Mouse (Mus musculus) forebrain, embryonic 15.5 days (tissue): ENCODE data around the gene Gm37240. TPM values are rescaled to one million over a fixed set of nuclear protein-coding genes. Genes with fewer than 3 reads are reported as not detected.
"Not testable (repeated sequence)": the region's sequence is repeated elsewhere in the genome, so short reads cannot be mapped to it uniquely, and the experiment has no call there.

Experiments used
- ATAC-seq: fragments of 200-750 bp; cut with Nextera tagmentation; replicated peaks from 2 replicates; pipeline ENCODE4 v1.8.0; 2017; ENCODE audit warnings: mild to moderate bottlenecking, moderate TSS enrichment, moderate library complexity
- H3K27ac ChIP-seq: fragments of 300-500 bp; sonication (generic); replicated peaks from 2 replicates; pipeline ENCODE4 v1.5.1; 2015; ENCODE audit warnings: mild to moderate bottlenecking, inconsistent platforms
- H3K27me3 ChIP-seq: fragments of 300-500 bp; sonication (generic); 2 replicates; pipeline ENCODE4 v1.6.1; 2015; ENCODE audit warnings: inconsistent platforms
- H3K36me3 ChIP-seq: fragments of 300-500 bp; sonication (generic); 2 replicates; pipeline ENCODE4 v1.6.1; 2015; ENCODE audit warnings: mild to moderate bottlenecking, inconsistent platforms
- H3K4me1 ChIP-seq: fragments of 300-500 bp; sonication (generic); 2 replicates; pipeline ENCODE4 v1.6.1; 2015; ENCODE audit warnings: inconsistent platforms
- H3K4me2 ChIP-seq: fragments of 300-500 bp; sonication (generic); replicated peaks from 2 replicates; pipeline ENCODE4 v1.6.1; 2015; ENCODE audit warnings: mild to moderate bottlenecking, inconsistent platforms
- H3K4me3 ChIP-seq: fragments of 300-500 bp; sonication (generic); 2 replicates; pipeline ENCODE4 v1.5.1; 2015; ENCODE audit warnings: mild to moderate bottlenecking, inconsistent platforms
- H3K9ac ChIP-seq: fragments of 300-500 bp; sonication (generic); replicated peaks from 2 replicates; pipeline ENCODE4 v1.6.1; 2015; ENCODE audit warnings: mild to moderate bottlenecking, inconsistent platforms
- H3K9me3 ChIP-seq: fragments of 300-500 bp; sonication (generic); 2 replicates; pipeline ENCODE4 v1.6.1; 2016; ENCODE audit warnings: inconsistent platforms
- WGBS: fragments of 180-500 bp; shearing (Covaris S2); methylation state at CpG from one replicate; pipeline ENCODE4 v1.1.7; 2015; ENCODE audit warnings: mixed read lengths; 5-methylcytosine and 5-hydroxymethylcytosine counted together
- polyA plus RNA-seq: library from polyadenylated mRNA; unstranded; fragments of >200 nt; fragmentation: Nextera tagmentation; extraction: Ambion mirVana; gene quantifications from 2 replicates; pipeline ENCODE4 v1.2.1, GENCODE M21; 2015

Gm37240 gene
- polyA plus RNA-seq, 1 experiment from 2014 or later, result 2.2 TPM

DNA sequence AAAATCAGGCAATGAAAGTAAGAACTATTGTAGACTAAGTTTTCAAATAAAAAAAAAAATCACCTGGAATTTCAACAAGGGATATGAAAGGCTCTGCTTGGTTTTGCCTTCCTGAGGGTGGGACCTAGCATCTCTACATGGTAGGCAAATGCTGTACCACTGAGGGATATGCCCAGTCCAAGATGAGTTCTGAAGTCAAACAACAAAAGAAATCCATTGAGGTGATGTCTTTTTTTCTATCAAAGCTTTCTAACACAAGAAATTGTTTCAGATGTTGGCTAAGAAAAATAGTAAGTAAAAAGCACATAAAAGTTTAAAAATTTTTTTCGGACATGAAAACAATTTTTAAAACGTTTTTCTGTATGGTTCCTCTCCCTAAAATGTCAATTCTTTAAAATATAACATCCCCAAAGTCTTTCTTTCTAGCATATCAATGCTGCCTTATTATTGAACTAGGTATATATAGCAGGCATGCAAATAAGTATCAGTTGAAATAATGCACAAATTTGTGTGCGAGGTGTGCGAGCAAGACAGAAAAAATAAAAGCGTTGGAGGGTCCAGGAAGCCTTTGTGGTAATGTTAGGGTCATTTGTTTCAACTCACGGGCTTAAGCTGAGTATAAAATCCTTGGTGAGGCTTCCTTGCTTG lies 314.0 kb downstream of the Gm37240 start:
- Histone ChIP-seq H3K27ac (peak overlapping the region; percentile 68), H3K9ac (peak overlapping the region; percentile 40), H3K36me3 (no peaks in the 10 kb centered on the region), H3K4me3 (peak overlapping the region; percentile 59), H3K4me1 (peaks cover 6% of the 10 kb centered on the region), H3K9me3 (no peaks in the 10 kb centered on the region), H3K27me3 (no peaks in the 10 kb centered on the region), H3K4me2 (peak overlapping the region; percentile 49)
- 21% methylated on average over 6 of the region's 6 CpGs for WGBS
- ATAC-seq, result no peak

DNA sequence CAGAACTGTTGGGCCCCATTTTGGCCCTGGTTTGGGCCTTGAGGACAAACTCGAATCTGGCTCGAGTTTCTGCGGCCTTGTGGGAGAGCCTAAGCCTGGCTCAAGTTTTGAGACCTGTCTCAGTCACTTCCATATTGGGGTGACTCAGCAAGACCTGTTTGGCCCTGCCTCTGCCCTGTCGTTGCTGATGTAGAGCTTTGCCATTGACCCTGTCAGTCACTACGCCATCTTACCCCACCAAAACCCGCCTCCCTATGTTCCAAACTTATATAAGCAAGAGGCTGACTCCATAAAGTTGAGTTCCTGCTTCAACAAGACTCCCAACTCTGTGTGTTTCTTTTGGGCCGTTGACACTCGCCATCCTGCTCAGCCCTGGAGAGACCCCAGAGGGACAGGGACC lies 314.8 kb downstream of the Gm37240 start:
- WGBS, result 94% methylated on average over 8 of the region's 8 CpGs
- not testable (repeated sequence) for H3K9me3 ChIP-seq, H3K36me3 ChIP-seq, H3K27me3 ChIP-seq, H3K9ac ChIP-seq, H3K27ac ChIP-seq, ATAC-seq, H3K4me1 ChIP-seq, H3K4me3 ChIP-seq, H3K4me2 ChIP-seq

DNA sequence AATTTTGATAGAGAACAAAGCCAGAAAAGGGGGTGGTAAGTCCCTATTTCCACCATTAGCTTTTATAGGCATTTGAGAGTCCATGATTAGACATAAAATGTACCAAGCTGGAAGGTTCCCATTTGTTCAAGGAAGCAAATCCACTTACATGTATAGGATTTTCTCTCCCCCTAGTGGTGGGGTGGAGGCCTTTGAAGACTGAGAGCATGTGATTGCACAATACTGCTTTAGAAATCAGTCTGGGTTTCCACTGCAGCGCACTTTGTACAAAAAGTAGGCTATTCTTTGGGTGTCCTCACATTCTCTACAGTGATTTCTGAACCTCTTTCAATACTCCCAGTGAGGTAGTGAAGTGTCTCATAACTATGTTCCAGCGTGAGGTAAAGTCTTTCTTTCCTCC lies 316.0 kb downstream of the Gm37240 start:
- WGBS, result 59% methylated on average over 2 of the region's 2 CpGs
- Histone ChIP-seq H3K9ac (no peak overlapping the region), H3K27ac (no peak overlapping the region), H3K4me1 (peaks cover 6% of the 10 kb centered on the region), H3K27me3 (no peaks in the 10 kb centered on the region), H3K4me2 (no peak overlapping the region), H3K36me3 (no peaks in the 10 kb centered on the region), H3K9me3 (no peaks in the 10 kb centered on the region), H3K4me3 (no peak overlapping the region)
- no peak for ATAC-seq

DNA sequence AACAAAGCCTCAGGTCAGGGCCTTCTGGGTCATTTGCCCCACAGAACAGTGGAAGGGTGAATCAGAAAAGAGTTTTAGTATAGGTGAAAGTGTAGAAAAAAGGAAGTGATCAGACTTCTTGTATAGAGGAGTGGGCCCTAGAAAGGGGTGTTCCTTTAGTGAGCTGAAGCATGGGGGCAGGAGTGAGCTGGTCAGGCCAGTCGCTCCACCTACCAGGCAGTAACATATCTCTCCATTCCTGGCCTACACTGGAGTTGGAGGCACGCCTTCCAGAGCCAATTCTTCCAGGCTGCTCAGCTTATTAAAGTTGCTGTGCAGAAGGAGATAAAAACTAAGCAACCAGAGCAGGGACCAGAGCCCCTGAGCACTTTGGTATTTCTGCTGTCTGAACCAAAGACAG lies 322.7 kb downstream of the Gm37240 start:
- H3K9me3 ChIP-seq, result no peaks in the 10 kb centered on the region
- H3K36me3 ChIP-seq, result no peaks in the 10 kb centered on the region
- no peak for ATAC-seq
- no peak overlapping the region for H3K4me2 ChIP-seq
- no peaks in the 10 kb centered on the region for H3K4me1 ChIP-seq
- H3K4me3 ChIP-seq, result no peak overlapping the region
- no peak overlapping the region for H3K27ac ChIP-seq
- no peak overlapping the region for H3K9ac ChIP-seq
- no peaks in the 10 kb centered on the region for H3K27me3 ChIP-seq
- 70% methylated on average over 2 of the region's 2 CpGs for WGBS

DNA sequence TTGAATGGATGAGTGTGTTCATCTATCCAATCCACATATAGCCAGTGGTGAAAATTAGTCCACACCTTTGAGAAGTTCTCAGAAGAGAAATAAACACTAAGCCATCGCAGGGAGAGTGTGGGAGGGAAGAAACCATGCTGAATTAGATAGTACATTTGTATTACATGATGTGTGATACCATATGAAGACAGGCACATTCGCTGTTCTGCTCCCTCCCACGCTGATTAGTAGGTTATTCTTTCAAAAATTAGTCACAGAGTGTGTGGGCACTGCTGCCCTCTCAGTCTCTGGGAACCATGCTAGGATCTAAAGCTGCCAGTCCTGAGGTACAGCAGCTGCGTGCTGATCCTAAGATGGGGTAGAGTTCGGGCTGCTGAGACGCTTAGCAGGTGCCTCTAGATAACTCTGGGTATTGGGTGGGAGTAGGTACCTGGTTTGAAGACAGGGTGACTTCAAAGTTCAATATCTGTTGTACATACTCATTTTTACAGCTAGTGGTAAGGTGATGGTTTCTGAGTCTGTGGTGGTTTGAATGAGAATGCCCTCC lies 333.5 kb downstream of the Gm37240 start:
- no peak for ATAC-seq
- Histone ChIP-seq H3K9ac (no peak overlapping the region), H3K4me1 (no peaks in the 10 kb centered on the region), H3K9me3 (no peaks in the 10 kb centered on the region), H3K27me3 (no peaks in the 10 kb centered on the region), H3K4me3 (no peak overlapping the region), H3K4me2 (no peak overlapping the region), H3K27ac (no peak overlapping the region), H3K36me3 (no peaks in the 10 kb centered on the region)
- WGBS, result 95% methylated on average over 6 of the region's 6 CpGs

DNA sequence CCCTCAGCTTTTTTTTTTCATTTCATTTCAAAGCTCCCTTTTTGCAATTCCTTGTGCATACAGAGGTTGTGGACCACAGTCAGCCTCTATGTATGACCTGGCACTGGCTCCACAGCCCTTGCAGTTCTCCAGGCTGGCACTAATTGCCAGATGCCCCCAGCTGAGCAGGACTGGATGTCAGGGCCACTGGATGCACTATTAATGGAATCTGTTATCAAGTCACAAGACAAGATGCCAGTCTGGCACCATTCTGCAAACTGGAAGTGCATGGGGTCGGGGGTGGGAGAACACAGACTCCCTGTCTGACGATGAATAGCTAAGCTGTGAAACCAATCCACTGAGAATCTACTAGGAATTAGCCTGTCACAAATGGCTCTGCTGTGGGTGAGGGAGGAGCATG lies 336.0 kb downstream of the Gm37240 start:
- no peaks in the 10 kb centered on the region for H3K27me3 ChIP-seq
- no peaks in the 10 kb centered on the region for H3K4me1 ChIP-seq
- H3K4me2 ChIP-seq, result no peak overlapping the region
- no peak overlapping the region for H3K4me3 ChIP-seq
- no peaks in the 10 kb centered on the region for H3K9me3 ChIP-seq
- no peak overlapping the region for H3K9ac ChIP-seq
- H3K27ac ChIP-seq, result no peak overlapping the region
- no peak for ATAC-seq
- WGBS, result 49% methylated on average over 2 of the region's 2 CpGs
- H3K36me3 ChIP-seq, result no peaks in the 10 kb centered on the region

DNA sequence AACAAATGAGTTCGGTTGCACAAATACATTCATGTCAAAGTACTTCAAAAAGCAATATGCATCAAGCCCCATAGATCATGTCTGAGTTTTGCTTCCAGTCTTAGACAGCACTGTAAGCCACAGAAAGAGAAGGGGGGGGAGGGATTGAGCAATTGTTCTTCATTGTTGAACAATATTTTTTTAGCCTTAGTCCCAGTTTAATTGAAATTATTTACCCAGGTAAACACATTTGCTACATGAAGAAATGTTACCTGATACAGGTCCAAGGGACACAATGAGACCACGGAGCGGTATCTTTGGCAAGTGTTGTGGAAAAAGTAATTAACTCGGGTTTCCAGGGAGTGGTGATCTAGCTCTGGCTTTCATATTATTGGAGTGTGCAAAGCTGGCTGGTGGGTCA lies 337.0 kb downstream of the Gm37240 start:
- Histone ChIP-seq H3K9ac (no peak overlapping the region), H3K27ac (no peak overlapping the region), H3K9me3 (no peaks in the 10 kb centered on the region), H3K4me3 (no peak overlapping the region), H3K4me2 (no peak overlapping the region), H3K36me3 (no peaks in the 10 kb centered on the region), H3K4me1 (no peaks in the 10 kb centered on the region), H3K27me3 (no peaks in the 10 kb centered on the region)
- ATAC-seq, result no peak
- 78% methylated on average over 4 of the region's 4 CpGs for WGBS

DNA sequence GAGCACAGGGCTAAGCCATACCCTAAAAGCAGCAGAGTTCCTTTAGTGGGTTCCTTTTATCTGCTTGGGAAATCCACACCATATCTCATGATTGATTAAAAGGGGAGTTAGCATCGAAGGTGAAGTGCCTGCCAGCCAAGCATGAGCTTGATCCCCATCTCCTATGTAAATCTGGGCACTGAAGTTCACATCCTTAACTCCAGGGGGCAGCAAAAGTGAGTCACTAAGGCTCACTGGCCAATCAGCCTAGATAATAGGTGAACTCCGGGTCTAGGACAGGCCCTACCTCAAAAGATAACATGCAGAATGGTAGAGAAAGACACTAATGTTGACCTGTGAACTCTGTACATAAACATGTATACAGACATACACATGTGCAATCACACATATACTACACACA lies 343.7 kb downstream of the Gm37240 start:
- Histone ChIP-seq H3K9ac (no peak overlapping the region), H3K4me1 (no peaks in the 10 kb centered on the region), H3K9me3 (no peaks in the 10 kb centered on the region), H3K27me3 (no peaks in the 10 kb centered on the region), H3K4me3 (no peak overlapping the region), H3K4me2 (no peak overlapping the region), H3K27ac (no peak overlapping the region), H3K36me3 (no peaks in the 10 kb centered on the region)
- ATAC-seq, result no peak
- 60% methylated on average over 2 of the region's 2 CpGs for WGBS

DNA sequence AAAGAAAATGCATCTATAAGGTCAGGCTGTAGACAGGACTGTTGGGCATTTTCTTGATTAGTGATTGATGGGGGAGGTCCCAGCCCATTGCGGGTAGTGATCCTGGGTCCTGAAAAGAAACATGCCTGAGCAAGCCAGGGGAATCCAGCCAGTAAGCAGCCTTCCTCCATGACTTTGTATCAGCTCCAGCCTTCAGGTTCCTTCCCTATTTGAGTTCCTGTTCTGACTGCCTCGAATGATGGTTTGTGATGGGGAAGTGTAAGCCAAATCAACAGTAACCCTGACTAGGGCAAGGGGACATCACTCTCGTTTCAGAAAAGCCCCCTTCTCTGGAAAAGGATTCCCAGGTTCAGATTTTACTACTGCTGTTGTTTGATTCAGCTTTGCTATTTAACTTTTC lies 344.6 kb downstream of the Gm37240 start:
- Histone ChIP-seq H3K4me2 (no peak overlapping the region), H3K27me3 (no peaks in the 10 kb centered on the region), H3K36me3 (no peaks in the 10 kb centered on the region), H3K4me3 (no peak overlapping the region), H3K9me3 (no peaks in the 10 kb centered on the region), H3K4me1 (no peaks in the 10 kb centered on the region), H3K27ac (no peak overlapping the region), H3K9ac (no peak overlapping the region)
- no peak for ATAC-seq
- WGBS, result 70% methylated on average over 3 of the region's 3 CpGs

DNA sequence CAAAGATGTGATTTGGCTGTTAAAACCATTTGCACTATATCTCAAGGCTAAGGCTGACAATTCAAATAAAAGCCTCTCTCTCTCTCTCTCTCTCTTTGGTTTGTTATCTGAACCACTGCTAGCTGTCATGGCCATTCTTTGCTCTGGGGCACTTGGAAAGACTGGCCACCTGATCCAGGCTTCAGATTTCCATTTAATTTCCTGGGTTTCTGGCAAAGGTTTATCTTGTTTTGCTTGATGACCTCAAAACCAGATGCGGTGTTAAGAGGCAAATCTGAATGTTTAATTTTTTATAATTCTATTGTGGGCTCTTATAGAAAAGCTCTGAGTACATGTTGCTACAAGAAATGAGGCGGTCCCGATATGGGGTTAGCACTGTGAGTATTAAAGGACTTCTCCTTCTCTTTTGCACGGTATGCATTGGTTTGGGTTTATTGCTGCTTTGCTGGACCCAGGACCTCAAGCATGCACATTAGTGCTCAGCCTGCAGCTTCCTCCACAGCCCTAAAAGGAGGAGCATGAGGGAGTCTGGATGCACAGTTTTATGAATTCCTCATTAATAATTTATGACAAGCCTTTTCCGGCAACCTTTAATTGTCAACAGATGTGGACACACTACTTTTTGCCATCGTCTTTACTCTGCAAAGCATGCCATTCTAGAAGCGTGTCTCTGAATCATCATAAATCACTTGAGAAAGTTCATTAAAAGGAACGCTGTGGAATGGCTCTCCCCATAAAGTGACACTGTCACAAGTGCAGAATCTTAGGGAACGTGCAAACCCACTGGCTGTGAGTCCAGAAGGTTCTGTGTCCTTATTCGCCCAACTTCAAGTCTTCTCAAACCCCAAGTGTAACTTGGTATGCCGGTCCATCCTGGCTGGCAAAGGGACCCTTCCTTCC lies 351.4 kb downstream of the Gm37240 start:
- no peak overlapping the region for H3K4me2 ChIP-seq
- WGBS, result 86% methylated on average over 11 of the region's 11 CpGs

DNA sequence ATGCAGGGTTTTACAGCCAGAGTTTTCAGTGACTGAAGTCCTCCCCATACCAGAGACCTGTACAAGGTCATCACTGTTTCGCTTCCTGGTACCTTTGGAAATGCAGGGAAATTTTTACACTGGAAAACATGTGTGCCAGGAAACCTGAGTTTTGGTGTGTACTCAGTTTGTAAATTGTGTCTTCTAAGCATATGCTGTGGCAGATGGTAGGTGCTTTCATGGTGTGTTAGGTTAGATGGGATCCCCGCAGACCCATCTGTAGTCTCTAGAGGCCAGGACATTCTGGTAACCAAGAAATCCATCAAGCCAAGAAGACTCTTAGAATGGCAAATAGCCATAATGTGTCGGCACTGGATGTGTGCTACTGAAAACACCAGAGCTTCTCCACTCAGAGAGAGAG lies 352.3 kb downstream of the Gm37240 start:
- Histone ChIP-seq H3K9ac (no peak overlapping the region), H3K36me3 (no peaks in the 10 kb centered on the region), H3K4me3 (no peak overlapping the region), H3K27me3 (no peaks in the 10 kb centered on the region), H3K4me1 (no peaks in the 10 kb centered on the region; the same call in 1 of the 2 replicates), H3K9me3 (no peaks in the 10 kb centered on the region), H3K27ac (no peak overlapping the region), H3K4me2 (no peak overlapping the region)
- no peak for ATAC-seq
- WGBS, result 80% methylated on average over 3 of the region's 3 CpGs

More for the DNA sequence above, 351.4 kb downstream of the Gm37240 start:
- no peak overlapping the region for H3K9ac ChIP-seq
- H3K27ac ChIP-seq, result no peak overlapping the region
- ATAC-seq, result no peak
- no peak overlapping the region for H3K4me3 ChIP-seq
- H3K27me3 ChIP-seq, result no peaks in the 10 kb centered on the region
- H3K9me3 ChIP-seq, result no peaks in the 10 kb centered on the region
- no peaks in the 10 kb centered on the region; the same call in 1 of the 2 replicates for H3K4me1 ChIP-seq
- no peaks in the 10 kb centered on the region for H3K36me3 ChIP-seq

DNA sequence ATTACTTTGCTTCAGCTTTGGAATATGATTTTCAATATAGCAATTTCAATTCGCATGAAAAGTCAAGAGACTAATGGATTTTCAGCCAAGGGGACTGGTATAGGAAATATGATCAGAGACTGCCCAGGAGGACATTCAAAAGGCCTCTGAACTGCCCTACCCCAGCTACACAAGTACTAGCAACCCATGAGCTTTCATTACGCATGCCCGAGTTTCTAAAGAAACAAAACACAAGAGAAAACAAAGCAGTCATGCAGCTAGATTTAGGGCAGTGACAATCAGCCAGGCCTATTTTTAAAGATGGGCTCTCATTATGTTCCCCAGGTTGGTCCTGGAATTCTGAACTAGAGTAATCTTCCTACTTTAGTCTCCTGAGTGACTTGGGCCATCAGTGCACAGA lies 354.9 kb downstream of the Gm37240 start:
- Histone ChIP-seq H3K4me3 (no peak overlapping the region), H3K27ac (no peak overlapping the region), H3K4me2 (no peak overlapping the region), H3K27me3 (no peaks in the 10 kb centered on the region), H3K9me3 (no peaks in the 10 kb centered on the region), H3K4me1 (no peaks in the 10 kb centered on the region; the same call in 1 of the 2 replicates), H3K36me3 (no peaks in the 10 kb centered on the region), H3K9ac (no peak overlapping the region)
- ATAC-seq, result no peak
- WGBS, result 24% methylated on average over 3 of the region's 3 CpGs
